Comparison of ENCODE assay signal across 21 mouse cellular contexts in genomic region chr9:62765346-62765745, GRCm38 (mm10). TPM values are rescaled to one million over a fixed set of nuclear protein-coding genes. Genes with fewer than 3 reads are reported as not detected.
DNase-seq lines count a peak whose midpoint lies in the region; ATAC-seq and TF ChIP-seq lines count a peak whose summit lies in the region.
"Had no signal": no experiment of that assay in that cellular context is flagged by ENCODE, and none has a peak within 500 bp of the region (broad histone marks: within the 10 kb centered on the region; RNA-seq: fewer than 3 reads in every experiment).

No protein-coding gene starts in this region.

- peak overlapping the region; percentile 31 for H3K27ac ChIP-seq in forebrain, embryonic 15.5 days (replicated peaks)
- no peak overlapping the region for H3K27ac ChIP-seq in forebrain, embryonic 11.5 days (ENCODE audit: low read depth, low read length)
- H3K27ac ChIP-seq in layer of hippocampus, adult 2 months = peak overlapping the region; percentile 90
- H3K27ac ChIP-seq in forebrain, postnatal 0 days (ENCODE audit: low read depth, low read length) = no peak overlapping the region
- H3K27ac ChIP-seq: gastrocnemius, adult 2 months; kidney, postnatal 0 days; limb, embryonic 13.5 days; liver, embryonic 13.5 days; neural tube, embryonic 12.5 days had no signal

- no peaks in the 10 kb centered on the region for H3K27me3 ChIP-seq in forebrain, embryonic 15.5 days
- H3K27me3 ChIP-seq in forebrain, embryonic 11.5 days (ENCODE audit: control insufficient read depth, insufficient read depth, low read length) = no peaks in the 10 kb centered on the region
- no peaks in the 10 kb centered on the region for H3K27me3 ChIP-seq in forebrain, postnatal 0 days (ENCODE audit: insufficient read depth, low read length)
- H3K27me3 ChIP-seq: CH12.LX; limb, embryonic 13.5 days; neural tube, embryonic 12.5 days had no signal

- H3K4me1 ChIP-seq in forebrain, embryonic 15.5 days = peaks cover 10% of the 10 kb centered on the region
- H3K4me1 ChIP-seq in forebrain, embryonic 11.5 days (replicated peaks; ENCODE audit: control insufficient read depth, insufficient read depth, low read length) = peaks cover 2% of the 10 kb centered on the region; the same call in 1 of the 2 replicates
- no peaks in the 10 kb centered on the region for H3K4me1 ChIP-seq in forebrain, postnatal 0 days (ENCODE audit: insufficient read depth)
- H3K4me1 ChIP-seq: limb, embryonic 13.5 days; liver, embryonic 13.5 days; neural tube, embryonic 12.5 days had no signal

- H3K9ac ChIP-seq in forebrain, embryonic 15.5 days (replicated peaks) = no peak overlapping the region
- H3K9ac ChIP-seq in forebrain, embryonic 11.5 days (ENCODE audit: low read length) = no peak overlapping the region
- no peak overlapping the region for H3K9ac ChIP-seq in forebrain, postnatal 0 days
- H3K9ac ChIP-seq: limb, embryonic 13.5 days; liver, embryonic 13.5 days; lung, embryonic 14.5 days; neural tube, embryonic 12.5 days had no signal

- no peak overlapping the region for H3K4me3 ChIP-seq in forebrain, embryonic 15.5 days
- no peak overlapping the region for H3K4me3 ChIP-seq in forebrain, embryonic 11.5 days (ENCODE audit: low read depth, low read length)
- H3K4me3 ChIP-seq in layer of hippocampus, adult 2 months = no peak overlapping the region
- no peak overlapping the region for H3K4me3 ChIP-seq in forebrain, postnatal 0 days (ENCODE audit: low read depth, low read length)
- H3K4me3 ChIP-seq: gastrocnemius, adult 2 months; limb, embryonic 13.5 days; liver, embryonic 13.5 days; neural tube, embryonic 12.5 days had no signal

- TF ChIP-seq CTCF in layer of hippocampus, adult 2 months (conservative IDR thresholded peaks at IDR 0.05) = no peak
- TF ChIP-seq CTCF in forebrain, postnatal 0 days (IDR thresholded peaks at IDR 0.05; ENCODE audit: low read depth) = no peak

- H3K36me3 ChIP-seq in forebrain, embryonic 15.5 days = no peaks in the 10 kb centered on the region
- no peaks in the 10 kb centered on the region for H3K36me3 ChIP-seq in forebrain, embryonic 11.5 days (ENCODE audit: control insufficient read depth, insufficient read depth, low read length)
- H3K36me3 ChIP-seq in forebrain, postnatal 0 days (ENCODE audit: insufficient read depth) = no peaks in the 10 kb centered on the region
- H3K36me3 ChIP-seq: liver, embryonic 13.5 days; neural tube, embryonic 12.5 days had no signal

- DNase-seq in forebrain, embryonic 11.5 days (ENCODE audit: low spot score) = no peak
- DNase-seq in layer of hippocampus, adult 2 months (ENCODE audit: low spot score in 2 of 2) = peak in 1 of 2 experiments; percentile 80
- DNase-seq in layer of hippocampus, adult 9-10 months (ENCODE audit: low spot score) = no peak
- DNase-seq in brain, adult 2 months (ENCODE audit: low read depth, low spot score) = peak; percentile 84
- DNase-seq in forebrain, postnatal 0 days = peak; percentile 38
- DNase-seq in urinary bladder, adult 18-20 months (ENCODE audit: low spot score in 2 of 2) = no peak
- no peak for DNase-seq in T-cell, adult 2 months (ENCODE audit: low spot score)
- DNase-seq: cerebellum, adult 9-11 months; gastrocnemius, adult 2 months; heart, postnatal 10 days; kidney, adult 18-20 months; liver, embryonic 13.5 days; lung, embryonic 14.5 days; lung, postnatal 4 days; thymus, postnatal 25 days had no signal

- no peaks in the 10 kb centered on the region for H3K9me3 ChIP-seq in forebrain, embryonic 15.5 days
- no peaks in the 10 kb centered on the region for H3K9me3 ChIP-seq in forebrain, embryonic 11.5 days (ENCODE audit: control insufficient read depth, low read length)
- no peaks in the 10 kb centered on the region for H3K9me3 ChIP-seq in forebrain, postnatal 0 days (ENCODE audit: low read length)
- H3K9me3 ChIP-seq: limb, embryonic 13.5 days; liver, embryonic 13.5 days; neural tube, embryonic 12.5 days had no signal

- ATAC-seq in forebrain, embryonic 15.5 days (replicated peaks) = 0 out of 2 replicates have a peak, but pooled peaks have one; percentile 55
- no peak for ATAC-seq in forebrain, embryonic 11.5 days (replicated peaks; ENCODE audit: low FRiP score)
- peak; percentile 63; the same call in 1 of the 2 replicates for ATAC-seq in forebrain, postnatal 0 days

- WGBS in forebrain, embryonic 15.5 days = 51% methylated on average over 4 of the region's 4 CpGs
- 84% methylated on average over 4 of the region's 4 CpGs for WGBS in forebrain, embryonic 11.5 days
- WGBS in forebrain, postnatal 0 days = 50% methylated on average over 4 of the region's 4 CpGs

- no peak overlapping the region for H3K4me2 ChIP-seq in forebrain, embryonic 15.5 days (replicated peaks)
- H3K4me2 ChIP-seq in forebrain, embryonic 11.5 days (ENCODE audit: low read depth, low read length, severe bottlenecking) = no peak overlapping the region
- H3K4me2 ChIP-seq in forebrain, postnatal 0 days (ENCODE audit: low read depth) = no peak overlapping the region
- H3K4me2 ChIP-seq: heart, embryonic 11.5 days; limb, embryonic 13.5 days; liver, embryonic 13.5 days; lung, embryonic 14.5 days; neural tube, embryonic 12.5 days had no signal

RNA-seq across cellular contexts. Expression of gene Fem1b, which starts 46.4 kb away (rescaled TPM):
- polyA plus RNA-seq in forebrain, embryonic 15.5 days (2015; fragmentation: Nextera tagmentation; extraction: Ambion mirVana) = 44.1 and 49.0 TPM in 2 replicates
- polyA plus RNA-seq in forebrain, embryonic 11.5 days (2014; fragmentation: Nextera tagmentation; extraction: Ambion mirVana) = 55.0 and 58.3 TPM in 2 replicates
- 10 to 100 TPM; 91.9 to 95.0 TPM for total RNA-seq in layer of hippocampus, adult 2 months (2021)
- 150 and 191 TPM in 2 replicates for total RNA-seq in forebrain, postnatal 0 days (2014; rRNA removed)
- polyA plus RNA-seq in forebrain, postnatal 0 days (2015; fragmentation: Nextera tagmentation; extraction: Ambion mirVana) = 24.3 and 29.4 TPM in 2 replicates

Comparison
In these comparisons a context has a peak if more than half of its experiments do, and no peak if none do; other contexts are left out.
1. H3K27ac ChIP-seq: peak in forebrain, embryonic 15.5 days (single experiment) and layer of hippocampus, adult 2 months (single experiment); none in forebrain, embryonic 11.5 days (single experiment) and forebrain, postnatal 0 days (single experiment).
2. DNase-seq: peak in brain, adult 2 months (single experiment) and forebrain, postnatal 0 days (single experiment); none in forebrain, embryonic 11.5 days (single experiment), layer of hippocampus, adult 9-10 months (single experiment), urinary bladder, adult 18-20 months (0 of 2) and T-cell, adult 2 months (single experiment).